Mouse (Mus musculus) B cell, adult 67 days (primary cell): ENCODE measurements around the gene Gm20741. TPM values are rescaled to one million over a fixed set of nuclear protein-coding genes. Genes with fewer than 3 reads are reported as not detected.

Experiments used
- total RNA-seq, 2 experiments: library from RNA; stranded (reverse); gene quantifications; 4 replicates each; pipeline ENCODE4 v1.2.4; 2023

Gm20741 gene
- total RNA-seq = not detected

DNA sequence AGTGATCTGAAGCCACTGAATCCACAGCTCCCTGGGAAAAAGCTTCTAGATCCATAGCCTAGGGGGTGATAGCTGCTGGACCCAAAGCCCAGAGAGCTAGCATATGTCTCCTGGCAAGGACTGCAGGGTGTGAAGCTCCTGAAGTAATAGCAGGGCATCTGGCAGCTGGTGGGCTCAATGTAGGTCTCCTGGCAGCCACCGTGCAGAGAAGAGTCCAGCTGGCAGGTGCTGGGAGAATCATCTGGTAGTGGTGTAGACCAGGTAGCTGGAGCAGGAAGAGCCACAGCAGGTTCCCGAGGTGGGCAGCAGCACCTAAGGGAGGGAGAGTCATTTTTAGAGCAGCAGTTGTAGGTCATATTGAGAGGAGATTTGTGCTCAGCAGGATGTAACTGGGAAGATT, at the start of gene Gm20741:
Gene Gm20741 (minus strand): TSS at position 394 of the 400 bp plus-strand sequence.

GRCm38 (mm10) chr16:88826095-88826652, 14.2 kb upstream of the Gm20741 start, which contains the start of gene Krtap14:
Gene Krtap14, minus strand, starts transcription at chr16:88826145.

GRCm38 (mm10) chr16:88820066-88820465, 8.0 kb upstream of the Gm20741 start, which contains the start of gene Krtap15:
Gene Krtap15, plus strand, starts transcription at chr16:88820215.

DNA sequence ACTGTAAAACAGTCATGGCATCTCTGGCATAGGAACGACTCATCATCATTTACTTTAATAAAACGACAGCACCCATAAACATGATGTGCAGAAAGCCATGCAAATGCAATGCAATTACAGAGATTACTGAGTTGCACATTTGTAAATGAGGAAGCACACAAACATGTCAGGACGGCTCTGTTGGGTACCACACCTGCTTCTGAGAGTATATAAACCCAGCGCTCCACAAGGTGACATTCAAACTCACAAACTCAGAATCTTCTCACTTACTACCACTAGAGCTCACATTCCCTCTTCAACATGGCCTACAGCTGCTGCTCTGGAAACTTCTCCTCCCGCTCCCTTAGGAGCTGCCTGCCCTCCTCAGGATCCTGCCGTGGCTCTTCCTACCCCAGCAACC, 34.4 kb downstream of the Gm20741 start, which contains the start of gene Gm5965:
Gene Gm5965 (plus strand): TSS at position 301 of the 400 bp plus-strand sequence.

DNA sequence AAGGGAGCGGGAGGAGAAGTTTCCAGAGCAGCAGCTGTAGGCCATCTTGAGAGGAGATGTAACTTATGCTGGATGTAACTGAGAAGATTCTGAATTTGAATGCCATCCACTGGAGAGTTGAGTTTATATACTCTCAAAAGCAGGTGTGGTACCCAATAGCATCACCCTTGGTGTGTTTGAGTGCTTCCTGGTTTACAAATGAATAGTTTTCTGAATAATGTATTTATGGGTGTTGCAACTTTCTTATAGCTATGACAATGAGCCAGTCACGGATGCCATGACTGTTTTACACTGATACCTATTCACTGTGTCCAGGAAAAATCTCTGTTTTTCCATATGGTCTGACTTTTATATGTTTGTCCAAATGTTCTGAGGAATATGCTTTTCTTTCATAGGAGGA, 37.9 kb downstream of the Gm20741 start, which contains the start of gene 2310057N15Rik:
Gene 2310057N15Rik (minus strand): TSS at position 101 of the 400 bp plus-strand sequence.

Other genes with a start within 250 kb of the Gm20741 start
- gene Cldn8, start 249.0 kb downstream of the Gm20741 start, total RNA-seq = not detected
- not detected for gene Krtap24-1, start 199.9 kb downstream of the Gm20741 start, total RNA-seq
- not detected for gene 2310079G19Rik, start 184.6 kb downstream of the Gm20741 start, total RNA-seq
- gene Krtap26-1, start 164.4 kb downstream of the Gm20741 start, total RNA-seq = not detected
- not detected for gene Krtap27-1, start 140.5 kb downstream of the Gm20741 start, total RNA-seq
- gene 2310061N02Rik, start 104.3 kb downstream of the Gm20741 start, total RNA-seq = not detected
- not detected for gene Krtap13-1, start 83.4 kb downstream of the Gm20741 start, total RNA-seq
- gene Krtap13, start 60.6 kb downstream of the Gm20741 start, total RNA-seq = not detected
- not detected for gene 2310034C09Rik, start 53.4 kb downstream of the Gm20741 start, total RNA-seq
- not detected for gene 2310057N15Rik, start 38.0 kb downstream of the Gm20741 start, total RNA-seq
- gene Gm5965, start 34.3 kb downstream of the Gm20741 start, total RNA-seq = not detected
- not detected for gene Krtap15, start 8.0 kb upstream of the Gm20741 start, total RNA-seq
- not detected for gene Krtap14, start 13.9 kb upstream of the Gm20741 start, total RNA-seq
- not detected for gene Krtap19-1, start 57.2 kb upstream of the Gm20741 start, total RNA-seq
- not detected for gene Krtap19-2, start 62.0 kb upstream of the Gm20741 start, total RNA-seq
- not detected for gene Krtap19-3, start 65.8 kb upstream of the Gm20741 start, total RNA-seq
- gene Krtap19-4, start 72.9 kb upstream of the Gm20741 start, total RNA-seq = not detected
- not detected for gene Krtap19-5, start 84.2 kb upstream of the Gm20741 start, total RNA-seq
- gene Krtap19-9b, start 120.0 kb upstream of the Gm20741 start, total RNA-seq = not detected
- not detected for gene Krtap16-3, start 150.7 kb upstream of the Gm20741 start, total RNA-seq
- gene Krtap22-2, start 198.5 kb upstream of the Gm20741 start, total RNA-seq = not detected
- gene Gm10229, start 203.1 kb upstream of the Gm20741 start, total RNA-seq = not detected
- gene Krtap6-1, start 219.5 kb upstream of the Gm20741 start, total RNA-seq = not detected
- not detected for gene Gm10228, start 229.3 kb upstream of the Gm20741 start, total RNA-seq
- gene Krtap6-5, start 235.7 kb upstream of the Gm20741 start, total RNA-seq = not detected